Mouse (Mus musculus) kidney, postnatal 0 days (tissue): Measurements from ENCODE around the gene Pld5. TPM values are rescaled to one million over a fixed set of nuclear protein-coding genes. Genes with fewer than 3 reads are reported as not detected.

Source experiments
- ATAC-seq: fragments of 200-750 bp; cut with Nextera tagmentation; replicated peaks from 2 replicates; pipeline ENCODE4 v1.8.0; 2017; ENCODE audit warnings: low read depth, moderate number of reproducible peaks, moderate TSS enrichment, moderate library complexity; ENCODE audit not compliant: low FRiP score
- DNase-seq: peaks from one replicate; pipeline ENCODE4 v3.0.0-alpha.2; 2016; ENCODE audit warnings: low spot score
- H3K27ac ChIP-seq: fragments of 300-500 bp; sonication (generic); 2 replicates; pipeline ENCODE4 v1.5.1; 2014; ENCODE audit warnings: mild to moderate bottlenecking
- H3K27me3 ChIP-seq: fragments of 300-500 bp; sonication (generic); 2 replicates; pipeline ENCODE4 v1.6.1; 2014; ENCODE audit warnings: low read length, mixed read lengths; ENCODE audit not compliant: insufficient read depth
- H3K36me3 ChIP-seq: fragments of 300-500 bp; sonication (generic); 2 replicates; pipeline ENCODE4 v1.6.1; 2014; ENCODE audit warnings: low read length, mixed read lengths; ENCODE audit not compliant: insufficient read depth
- H3K4me1 ChIP-seq: fragments of 300-500 bp; sonication (generic); replicated peaks from 2 replicates; pipeline ENCODE4 v1.6.1; 2014; ENCODE audit warnings: antibody characterized with exemption, low read length, mixed read lengths; ENCODE audit not compliant: insufficient read depth
- H3K4me2 ChIP-seq: fragments of 300-500 bp; sonication (generic); 2 replicates; pipeline ENCODE4 v1.6.1; 2014; ENCODE audit warnings: mild to moderate bottlenecking, low read length, moderate library complexity, mixed read lengths
- H3K4me3 ChIP-seq: fragments of 300-500 bp; sonication (generic); replicated peaks from 2 replicates; pipeline ENCODE4 v1.5.1; 2014; ENCODE audit warnings: low read depth, low read length
- H3K9ac ChIP-seq: fragments of 300-500 bp; sonication (generic); 2 replicates; pipeline ENCODE4 v1.6.1; 2014; ENCODE audit warnings: low read depth, low read length
- H3K9me3 ChIP-seq: fragments of 300-500 bp; sonication (generic); replicated peaks from 2 replicates; pipeline ENCODE4 v1.6.1; 2016; ENCODE audit warnings: low read length, inconsistent platforms, mixed read lengths
- CTCF ChIP-seq: IDR thresholded peaks from 2 replicates; pipeline ENCODE4 v1.5.1; 2016; ENCODE audit warnings: antibody characterized with exemption, low read depth, mild to moderate bottlenecking, moderate library complexity
- WGBS: fragments of 180-500 bp; shearing (Covaris S2); extraction: QIAGEN DNeasy Blood & Tissue Kit; methylation state at CpG from one replicate; pipeline ENCODE4 v1.1.7; 2014; 5-methylcytosine and 5-hydroxymethylcytosine counted together
- polyA plus RNA-seq: library from polyadenylated mRNA; unstranded; fragments of >200 nt; fragmentation: Nextera tagmentation; extraction: Ambion mirVana; gene quantifications from 2 replicates; pipeline ENCODE4 v1.2.1, GENCODE M21; 2015

The Pld5 gene
- polyA plus RNA-seq, 1 experiment from 2014 or later, result 0.51 TPM

DNA sequence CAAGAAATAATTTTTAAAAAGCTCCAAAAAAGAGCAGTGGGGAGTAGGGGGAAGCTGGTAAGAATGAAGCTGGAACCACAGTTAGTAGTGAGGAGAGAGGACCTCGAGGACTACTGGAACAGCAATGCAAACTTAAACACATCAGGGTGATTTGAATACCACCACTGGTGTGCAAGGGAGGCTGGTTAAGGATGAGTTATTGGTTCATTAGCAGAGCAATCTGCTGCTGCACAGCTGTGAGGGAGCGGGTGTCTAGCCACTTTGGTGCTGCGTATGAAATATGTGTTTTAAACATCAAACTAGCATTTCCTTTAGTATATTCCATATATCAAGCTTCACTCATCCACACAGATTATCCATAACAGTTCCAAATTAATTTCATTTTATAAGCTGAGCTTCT, 256.6 kb downstream of the Pld5 start:
- H3K27ac ChIP-seq, result no peak overlapping the region

DNA sequence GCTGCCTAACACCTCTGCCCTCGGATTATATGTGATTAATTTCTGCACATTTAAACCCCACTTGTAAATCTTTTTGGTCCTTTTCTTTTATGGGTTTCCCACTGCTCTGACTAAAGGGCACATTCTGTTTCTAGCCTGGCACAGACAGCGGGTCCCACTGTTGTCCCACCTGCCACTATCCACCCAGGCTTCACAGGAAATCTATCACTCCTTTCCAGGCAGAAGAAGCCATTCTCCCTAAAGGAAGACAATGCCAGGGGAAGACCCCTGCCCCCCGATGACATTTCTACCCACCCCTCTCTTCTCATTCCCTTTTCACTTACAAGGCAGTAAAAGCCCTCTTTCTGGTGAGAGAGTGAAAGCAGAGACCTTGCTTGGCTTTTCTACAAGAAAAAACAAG, 259.0 kb downstream of the Pld5 start:
- no peak overlapping the region for H3K4me3 ChIP-seq
- ATAC-seq (no peak), DNase-seq (no peak)
- WGBS, result 23% methylated on average over 3 of the region's 3 CpGs
- no peaks in the 10 kb centered on the region for H3K4me1 ChIP-seq
- no peak overlapping the region for H3K4me2 ChIP-seq
- H3K27me3 ChIP-seq, result no peaks in the 10 kb centered on the region
- H3K9me3 ChIP-seq, result no peaks in the 10 kb centered on the region
- no peak overlapping the region for H3K27ac ChIP-seq
- H3K9ac ChIP-seq, result no peak overlapping the region
- TF ChIP-seq CTCF, result no peak
- H3K36me3 ChIP-seq, result no peaks in the 10 kb centered on the region

More for the DNA sequence above, 256.6 kb downstream of the Pld5 start:
- DNase-seq (no peak), ATAC-seq (no peak)
- no peaks in the 10 kb centered on the region for H3K36me3 ChIP-seq
- 94% methylated on average over 3 of the region's 3 CpGs for WGBS
- H3K4me2 ChIP-seq, result no peak overlapping the region
- no peaks in the 10 kb centered on the region for H3K27me3 ChIP-seq
- H3K4me3 ChIP-seq, result no peak overlapping the region
- TF ChIP-seq CTCF, result no peak
- H3K9ac ChIP-seq, result no peak overlapping the region
- H3K9me3 ChIP-seq, result no peaks in the 10 kb centered on the region
- H3K4me1 ChIP-seq, result no peaks in the 10 kb centered on the region

DNA sequence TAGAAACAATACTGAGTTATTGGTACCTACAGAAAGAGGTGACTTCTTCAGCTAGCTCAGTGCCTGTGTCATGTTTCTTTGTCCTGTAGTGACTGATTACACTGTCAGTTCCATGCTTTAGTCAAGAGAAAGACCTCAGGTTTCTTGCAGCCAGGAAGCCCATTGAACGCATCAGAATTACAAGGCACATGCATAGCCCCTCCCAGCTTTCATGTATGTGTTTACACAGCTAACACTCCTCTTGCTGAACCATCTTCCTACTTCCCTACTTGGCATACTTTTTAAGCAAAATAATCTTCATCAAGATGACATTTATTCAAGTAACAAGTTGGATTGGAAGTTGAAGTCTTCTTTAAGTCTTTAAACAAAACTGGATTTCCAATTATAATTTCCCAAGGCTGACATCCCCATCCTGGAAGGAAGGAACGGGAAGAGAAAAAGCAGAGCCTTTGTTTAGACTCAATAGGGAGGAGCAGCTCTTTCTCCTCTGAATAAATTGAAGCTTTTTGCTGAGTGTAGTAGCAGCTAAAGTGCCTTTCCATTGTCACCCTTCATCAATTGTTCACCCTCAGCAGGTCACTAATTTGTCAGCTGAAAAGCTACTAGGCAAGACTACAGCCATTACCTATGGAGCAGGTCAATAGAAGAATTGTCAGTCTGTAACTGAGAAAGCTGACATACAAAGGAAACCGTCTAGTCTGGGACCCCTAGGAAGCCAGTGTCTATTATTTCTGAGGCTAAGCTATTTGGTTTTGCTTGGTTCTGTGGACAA, 261.4 kb downstream of the Pld5 start:
- Histone ChIP-seq H3K4me2 (no peak overlapping the region), H3K36me3 (no peaks in the 10 kb centered on the region), H3K4me1 (no peaks in the 10 kb centered on the region), H3K4me3 (no peak overlapping the region), H3K9ac (no peak overlapping the region), H3K27ac (no peak overlapping the region), H3K27me3 (no peaks in the 10 kb centered on the region), H3K9me3 (no peaks in the 10 kb centered on the region)
- ATAC-seq (no peak), DNase-seq (no peak)
- TF ChIP-seq CTCF, result no peak
- 67% methylated on average over 3 of the region's 3 CpGs for WGBS

DNA sequence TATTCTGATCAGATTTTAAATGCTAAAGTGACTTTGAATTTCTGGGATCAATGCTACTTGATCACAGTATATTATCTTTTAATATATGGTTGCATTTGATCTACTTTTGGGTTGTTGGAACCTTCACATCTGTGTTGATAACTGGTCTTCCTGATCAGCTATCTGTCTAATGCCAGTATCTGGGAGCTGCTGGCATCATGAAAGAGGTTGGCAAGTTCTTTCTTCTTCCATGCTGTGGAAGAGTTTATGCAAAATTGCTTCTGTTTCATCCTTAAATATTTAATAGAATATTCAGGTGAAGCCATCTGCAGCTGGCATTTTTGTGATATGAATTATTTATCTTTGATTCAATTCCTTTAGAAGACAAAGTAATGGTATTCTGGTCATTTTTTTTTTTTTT, 263.6 kb downstream of the Pld5 start:
- no peak overlapping the region for H3K4me2 ChIP-seq
- H3K36me3 ChIP-seq, result no peaks in the 10 kb centered on the region
- no peak overlapping the region for H3K9ac ChIP-seq
- H3K9me3 ChIP-seq, result no peaks in the 10 kb centered on the region
- H3K4me1 ChIP-seq, result no peaks in the 10 kb centered on the region
- no peak for DNase-seq
- TF ChIP-seq CTCF, result no peak
- H3K4me3 ChIP-seq, result no peak overlapping the region
- no peak for ATAC-seq
- H3K27me3 ChIP-seq, result no peaks in the 10 kb centered on the region
- no peak overlapping the region for H3K27ac ChIP-seq

DNA sequence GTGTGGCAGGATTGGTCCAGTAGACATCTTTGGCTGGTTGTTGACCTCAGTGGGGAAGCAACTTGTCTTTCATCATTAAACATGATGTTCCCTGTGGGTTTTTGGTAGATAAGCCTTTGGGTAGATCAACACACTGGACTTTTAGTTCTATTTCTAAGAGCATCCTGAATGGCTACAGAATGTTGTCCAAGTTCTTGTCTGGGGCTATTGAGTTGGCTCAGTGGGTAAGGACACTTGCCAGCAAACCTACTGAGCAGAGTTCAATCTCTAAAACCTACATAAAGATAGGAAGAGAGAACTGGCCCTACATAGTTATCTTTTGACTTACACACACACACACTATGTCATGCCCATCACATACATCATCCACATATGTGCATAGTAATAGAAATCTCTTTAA, 264.0 kb downstream of the Pld5 start:
- no peak for ATAC-seq
- H3K27ac ChIP-seq, result no peak overlapping the region
- no peaks in the 10 kb centered on the region for H3K36me3 ChIP-seq
- no peaks in the 10 kb centered on the region for H3K9me3 ChIP-seq
- no peak for DNase-seq
- no peaks in the 10 kb centered on the region for H3K4me1 ChIP-seq
- H3K4me2 ChIP-seq, result no peak overlapping the region
- TF ChIP-seq CTCF, result no peak
- H3K9ac ChIP-seq, result no peak overlapping the region
- no peak overlapping the region for H3K4me3 ChIP-seq
- no peaks in the 10 kb centered on the region for H3K27me3 ChIP-seq

DNA sequence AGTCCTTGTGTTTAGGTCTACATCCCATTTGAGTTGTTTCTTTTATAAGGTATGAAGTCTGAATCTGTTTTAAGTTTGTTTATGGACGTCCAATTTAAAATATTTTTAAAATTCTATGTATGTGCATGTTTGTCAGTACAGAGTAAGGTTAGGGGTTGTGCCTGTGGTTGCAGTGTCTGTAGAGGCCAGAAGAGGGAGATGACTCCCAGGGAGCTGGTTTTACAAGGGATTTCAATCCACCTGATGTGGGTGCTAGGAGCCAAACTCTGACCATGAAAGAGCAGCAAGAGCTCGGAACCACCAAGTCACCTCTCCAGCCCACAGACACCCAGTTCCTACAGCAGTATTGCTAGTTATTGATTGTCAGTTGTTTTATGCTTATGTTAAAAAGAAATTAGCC, 266.7 kb downstream of the Pld5 start:
- 0 out of 2 replicates have a peak, but pooled peaks have one; percentile 4 for TF ChIP-seq CTCF
- no peak overlapping the region for H3K4me3 ChIP-seq
- no peaks in the 10 kb centered on the region for H3K36me3 ChIP-seq
- no peak for DNase-seq
- H3K4me2 ChIP-seq, result no peak overlapping the region
- 86% methylated on average over 2 of the region's 2 CpGs for WGBS
- no peak overlapping the region for H3K27ac ChIP-seq
- no peaks in the 10 kb centered on the region for H3K9me3 ChIP-seq
- no peak overlapping the region for H3K9ac ChIP-seq
- no peaks in the 10 kb centered on the region for H3K4me1 ChIP-seq
- no peaks in the 10 kb centered on the region for H3K27me3 ChIP-seq
- ATAC-seq, result no peak

DNA sequence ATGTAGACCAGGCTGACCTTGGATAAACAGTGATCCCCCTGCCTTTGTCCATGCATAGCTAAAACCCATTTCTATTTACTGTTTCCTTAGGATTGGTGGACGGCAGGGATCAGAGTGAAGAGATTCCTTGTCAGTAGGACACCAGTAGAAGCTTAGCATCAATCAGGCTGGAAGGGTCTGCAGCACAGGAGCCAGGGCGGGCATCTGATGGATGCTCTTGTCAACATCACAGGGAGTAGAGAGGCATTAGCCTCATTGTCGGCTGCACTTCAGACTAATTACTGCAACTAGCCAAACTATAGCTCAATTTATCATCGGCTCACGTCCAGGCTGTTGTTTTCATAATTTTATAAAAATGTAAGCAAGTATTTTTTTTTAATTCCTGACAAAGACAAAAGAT, 274.5 kb downstream of the Pld5 start:
- no peak overlapping the region for H3K27ac ChIP-seq
- H3K4me2 ChIP-seq, result no peak overlapping the region
- H3K9ac ChIP-seq, result no peak overlapping the region
- no peak for DNase-seq
- H3K36me3 ChIP-seq, result no peaks in the 10 kb centered on the region
- H3K9me3 ChIP-seq, result no peaks in the 10 kb centered on the region
- TF ChIP-seq CTCF, result no peak
- WGBS, result 67% methylated on average over 5 of the region's 5 CpGs
- H3K27me3 ChIP-seq, result no peaks in the 10 kb centered on the region
- no peak overlapping the region for H3K4me3 ChIP-seq
- no peaks in the 10 kb centered on the region for H3K4me1 ChIP-seq
- ATAC-seq, result no peak
